Mouse (Mus musculus) CH12.LX (cell line): Measurements from ENCODE around the gene Ubash3b. TPM values are rescaled to one million over a fixed set of nuclear protein-coding genes. Genes with fewer than 3 reads are reported as not detected.
A peak's percentile ranks its signal among the peaks of the same experiment; 100 is the strongest.

Source experiments
- DNase-seq: peaks from one replicate; pipeline ENCODE4 v3.0.0-alpha.2; 2013; ENCODE audit errors: extremely low read depth
- H3K27ac ChIP-seq: 2 replicates; pipeline ENCODE4 v1.5.1; 2012; ENCODE audit warnings: low read depth, mild to moderate bottlenecking, control low read depth, moderate library complexity; ENCODE audit not compliant: insufficient read depth
- H3K27me3 ChIP-seq: replicated peaks from 2 replicates; pipeline ENCODE3; 2012; ENCODE audit warnings: inconsistent platforms
- H3K36me3 ChIP-seq, 2 experiments: replicated peaks in 1 of 2; 2 replicates each; pipeline versions ENCODE3 to v1.6.1; 2012; ENCODE audit warnings: inconsistent platforms in 1 of 2, low read length in 1 of 2, mild to moderate bottlenecking in 1 of 2, mixed read lengths in 1 of 2, moderate library complexity in 1 of 2; ENCODE audit not compliant: control insufficient read depth in 1 of 2, insufficient read depth in 1 of 2
- H3K4me1 ChIP-seq, 2 experiments: 2 replicates each; pipeline ENCODE4 v1.6.1; 2012; ENCODE audit warnings: inconsistent platforms in 1 of 2, moderate library complexity in 1 of 2; ENCODE audit not compliant: insufficient read depth in 2 of 2, control insufficient read depth in 1 of 2
- H3K4me2 ChIP-seq: 2 replicates; pipeline ENCODE4 v1.6.1; 2012; ENCODE audit warnings: low read depth, mild to moderate bottlenecking, control low read depth; ENCODE audit not compliant: poor library complexity, insufficient read depth, severe bottlenecking
- H3K4me3 ChIP-seq, 3 experiments: fragments of 150-350 bp in 1 of 3; sonication (generic) in 1 of 3; replicated peaks in 1 of 3; 2 replicates each; pipeline versions ENCODE3 to v1.5.1; 2011 to 2012; ENCODE audit warnings: low read depth in 2 of 3, low read length in 2 of 3, mild to moderate bottlenecking in 2 of 3, moderate library complexity in 2 of 3, control low read depth in 1 of 3, improper control_type of control experiment in 1 of 3, inconsistent platforms in 1 of 3, mixed read lengths in 1 of 3; ENCODE audit not compliant: poor library complexity in 1 of 3
- H3K79me2 ChIP-seq: replicated peaks from 2 replicates; pipeline ENCODE4 v1.6.1; 2012; ENCODE audit warnings: mild to moderate bottlenecking, moderate library complexity; ENCODE audit not compliant: control insufficient read depth, poor library complexity, insufficient read depth, severe bottlenecking; ENCODE audit errors: extremely low read depth
- H3K9ac ChIP-seq: 2 replicates; pipeline ENCODE4 v1.6.1; 2012; ENCODE audit warnings: low read depth, mild to moderate bottlenecking, control low read depth, moderate library complexity; ENCODE audit not compliant: insufficient read depth
- H3K9me3 ChIP-seq: replicated peaks from 2 replicates; pipeline ENCODE3; 2012; ENCODE audit warnings: low read length, inconsistent platforms, mixed read lengths
- CTCF ChIP-seq, 2 experiments: IDR thresholded peaks in 1 of 2; conservative IDR thresholded peaks in 1 of 2; 2 replicates each; pipeline ENCODE4 v1.5.1; 2011 to 2012; ENCODE audit warnings: low read depth in 2 of 2, low read length in 2 of 2, improper control_type of control experiment in 1 of 2, inconsistent platforms in 1 of 2, mild to moderate bottlenecking in 1 of 2, moderate library complexity in 1 of 2
- E2F4 ChIP-seq: IDR thresholded peaks from 2 replicates; pipeline ENCODE4 v1.6.1; 2011; ENCODE audit warnings: low read depth, low read length, improper control_type of control experiment; ENCODE audit not compliant: insufficient replicate concordance
- ELF1 ChIP-seq: IDR thresholded peaks from 2 replicates; pipeline ENCODE4 v1.6.1; 2014; ENCODE audit warnings: low read depth, mild to moderate bottlenecking, inconsistent platforms, low read length, improper control_type of control experiment
- EP300 ChIP-seq: IDR thresholded peaks from 2 replicates; pipeline ENCODE4 v1.6.1; 2011; ENCODE audit warnings: low read length, improper control_type of control experiment
- ETS1 ChIP-seq: conservative IDR thresholded peaks from 2 replicates; pipeline ENCODE4 v1.6.1; 2012; ENCODE audit warnings: low read depth, mild to moderate bottlenecking, inconsistent platforms, low read length, improper control_type of control experiment, moderate library complexity
- GABPA ChIP-seq: IDR thresholded peaks from 2 replicates; pipeline ENCODE4 v1.6.1; 2012; ENCODE audit warnings: low read depth, low read length, improper control_type of control experiment, inconsistent platforms; ENCODE audit not compliant: insufficient replicate concordance
- IRF4 ChIP-seq: IDR thresholded peaks from 2 replicates; pipeline ENCODE4 v1.6.1; 2014; ENCODE audit warnings: low read depth, mild to moderate bottlenecking, inconsistent platforms, low read length, improper control_type of control experiment
- JUND ChIP-seq: conservative IDR thresholded peaks from 2 replicates; pipeline ENCODE4 v1.6.1; 2011; ENCODE audit warnings: low read depth, low read length, improper control_type of control experiment
- MAFK ChIP-seq: IDR thresholded peaks from 2 replicates; pipeline ENCODE4 v1.6.1; 2011; ENCODE audit warnings: low read length, improper control_type of control experiment; ENCODE audit not compliant: insufficient replicate concordance
- MAX ChIP-seq: IDR thresholded peaks from 2 replicates; pipeline ENCODE4 v1.6.1; 2011; ENCODE audit warnings: low read length, improper control_type of control experiment
- MAZ ChIP-seq: IDR thresholded peaks from 2 replicates; pipeline ENCODE4 v1.6.1; 2012; ENCODE audit warnings: low read depth, mild to moderate bottlenecking, inconsistent platforms, low read length, improper control_type of control experiment, moderate library complexity
- MEF2A ChIP-seq: IDR thresholded peaks from 2 replicates; pipeline ENCODE4 v1.6.1; 2014; ENCODE audit warnings: low read depth, mild to moderate bottlenecking, inconsistent platforms, low read length, improper control_type of control experiment, borderline replicate concordance
- NELFE ChIP-seq: IDR thresholded peaks from 2 replicates; pipeline ENCODE4 v1.6.1; 2011; ENCODE audit warnings: low read depth, low read length, improper control_type of control experiment
- POLR2A ChIP-seq: IDR thresholded peaks from 2 replicates; pipeline ENCODE4 v1.6.1; 2011; ENCODE audit warnings: low read depth, mild to moderate bottlenecking, improper control_type of control experiment, low read length
- POLR2AphosphoS2 ChIP-seq: IDR thresholded peaks from 2 replicates; pipeline ENCODE4 v1.6.1; 2011; ENCODE audit warnings: low read depth, low read length, improper control_type of control experiment
- RAD21 ChIP-seq: IDR thresholded peaks from 2 replicates; pipeline ENCODE4 v1.6.1; 2011; ENCODE audit warnings: low read depth, mild to moderate bottlenecking, low read length, improper control_type of control experiment, moderate library complexity
- SIN3A ChIP-seq: IDR thresholded peaks from 2 replicates; pipeline ENCODE4 v1.6.1; 2012; ENCODE audit warnings: low read length, improper control_type of control experiment, inconsistent platforms
- SMC3 ChIP-seq: IDR thresholded peaks from 2 replicates; pipeline ENCODE4 v1.6.1; 2011; ENCODE audit warnings: low read depth, low read length, improper control_type of control experiment
- TBP ChIP-seq: conservative IDR thresholded peaks from 2 replicates; pipeline ENCODE4 v1.6.1; 2011; ENCODE audit warnings: low read depth, low read length, improper control_type of control experiment
- TCF12 ChIP-seq: IDR thresholded peaks from 2 replicates; pipeline ENCODE4 v1.6.1; 2014; ENCODE audit warnings: low read depth, mild to moderate bottlenecking, inconsistent platforms, low read length, improper control_type of control experiment
- UBTF ChIP-seq: IDR thresholded peaks from 2 replicates; pipeline ENCODE4 v1.6.1; 2012; ENCODE audit warnings: low read depth, mild to moderate bottlenecking, inconsistent platforms, low read length, improper control_type of control experiment, moderate library complexity
- ZKSCAN1 ChIP-seq: IDR thresholded peaks from 2 replicates; pipeline ENCODE4 v1.6.1; 2012; ENCODE audit warnings: low read depth, inconsistent platforms, low read length, improper control_type of control experiment, borderline replicate concordance
- ZMIZ1 ChIP-seq: IDR thresholded peaks from 2 replicates; pipeline ENCODE4 v1.6.1; 2012; ENCODE audit warnings: low read depth, mild to moderate bottlenecking, inconsistent platforms, low read length, improper control_type of control experiment
- dilution Hi-C: fragments of 300-500 bp; cut with MboI; formaldehyde crosslinking; loops from 2 replicates; pipeline ENCODE4 v1.14.3; 2020; ENCODE audit warnings: low sequenced_read_pairs; ENCODE audit not compliant: extremely low pct_unique_long_range_greater_than_20kb, extremely low pct_ligation_motif_present
- in situ Hi-C: fragments of 300-500 bp; cut with MboI; formaldehyde crosslinking; loops from 3 replicates; pipeline ENCODE4 v1.14.3; 2019; ENCODE audit warnings: low sequenced_read_pairs, low pct_ligation_motif_present, low pct_unique_long_range_greater_than_20kb, mixed read lengths
- polyA plus RNA-seq: library from polyadenylated mRNA; unstranded; fragments of >175 nt; gene quantifications from 2 replicates; pipeline ENCODE4 v1.2.1, GENCODE M21; 2012; ENCODE audit warnings: low read depth; ENCODE audit not compliant: insufficient read length
- total RNA-seq, 2 experiments: library from RNA; depleted of rRNA; stranded (reverse); fragments of 300-350 nt in 1 of 2; fragments of >200 nt in 1 of 2; gene quantifications; 2 replicates each; pipeline ENCODE4 v1.2.3; 2012 to 2014

Ubash3b gene
- total and polyA plus RNA-seq, 3 experiments, result 2.8 to 4.6 (median 4.2) TPM

- Histone ChIP-seq H3K36me3 (no peaks in the 10 kb centered on the region), H3K27me3 (no peaks in the 10 kb centered on the region), H3K4me1 (peaks cover 4 to 38% of the 10 kb centered on the region in 2 experiments; a peak in 2 of 4 replicates), H3K9ac (peak overlapping the region; percentile 62), H3K79me2 (no peaks in the 10 kb centered on the region; the same call in 1 of the 2 replicates), H3K4me2 (peak overlapping the region; percentile 39), H3K27ac (no peak overlapping the region), H3K9me3 (no peaks in the 10 kb centered on the region), H3K4me3 (peak overlapping the region; percentile 66 to 85 (median 83))
- dilution Hi-C loops (no loop called here), in situ Hi-C loops (loop anchor here (5.0 kb wide), 1 partner anchor 34 kb away; no protein-coding TSS in a partner anchor)
- TF ChIP-seq ELF1, result no peak
- no peak for TF ChIP-seq CTCF (conservative IDR thresholded peaks at IDR 0.05 in 1 of 2, IDR thresholded peaks at IDR 0.05 in 1 of 2; ENCODE audit: low read depth in 2 of 2, low read length in 2 of 2)
- no peak for TF ChIP-seq UBTF
- no peak for TF ChIP-seq NELFE
- TF ChIP-seq IRF4, result no peak
- TF ChIP-seq POLR2A, result no peak
- TF ChIP-seq TBP, result no peak
- TF ChIP-seq SIN3A, result no peak
- no peak for TF ChIP-seq EP300
- DNase-seq, result no peak
Observed at GRCm38 (mm10) chr9:41156720-41157019, 4.8 kb downstream of the Ubash3b start.

GRCm38 (mm10) chr9:41156006-41156719 lies 5.3 kb downstream of the Ubash3b start:
- Histone ChIP-seq H3K9me3 (no peaks in the 10 kb centered on the region), H3K4me1 (peaks cover 4 to 38% of the 10 kb centered on the region in 2 experiments; a peak in 2 of 4 replicates), H3K27me3 (no peaks in the 10 kb centered on the region), H3K9ac (no peak overlapping the region), H3K79me2 (no peaks in the 10 kb centered on the region; the same call in 1 of the 2 replicates), H3K4me3 (peak overlapping the region in 2 of 3 experiments; percentile 66 to 85), H3K27ac (no peak overlapping the region), H3K4me2 (peak overlapping the region; percentile 39), H3K36me3 (no peaks in the 10 kb centered on the region)
- DNase-seq, result no peak
- in situ Hi-C loops, result loop anchor here (5.0 kb wide), 1 partner anchor 34 kb away; no protein-coding TSS in a partner anchor
- dilution Hi-C loops, result no loop called here
- TF ChIP-seq MAX (no peak), GABPA (no peak)

GRCm38 (mm10) chr9:41153979-41154378 lies 7.5 kb downstream of the Ubash3b start:
- Histone ChIP-seq H3K36me3 (peaks cover 0 to 3% of the 10 kb centered on the region in 2 experiments), H3K27me3 (no peaks in the 10 kb centered on the region), H3K9me3 (no peaks in the 10 kb centered on the region), H3K27ac (no peak overlapping the region), H3K4me1 (peaks cover 4 to 53% of the 10 kb centered on the region in 2 experiments; a peak in 2 of 4 replicates), H3K79me2 (no peaks in the 10 kb centered on the region; the same call in 1 of the 2 replicates), H3K4me3 (no peak overlapping the region), H3K4me2 (no peak overlapping the region)
- DNase-seq, result no peak
- in situ Hi-C loops, result no loop called here
- no peak for TF ChIP-seq MAFK
- TF ChIP-seq JUND, result no peak
- TF ChIP-seq RAD21, result no peak
- TF ChIP-seq SMC3, result no peak
- TF ChIP-seq MEF2A, result no peak
- no peak for TF ChIP-seq TBP
- no peak for TF ChIP-seq TCF12
- TF ChIP-seq ETS1, result no peak
- TF ChIP-seq E2F4, result no peak
- no peak for TF ChIP-seq MAZ
- TF ChIP-seq CTCF (conservative IDR thresholded peaks at IDR 0.05 in 1 of 2, IDR thresholded peaks at IDR 0.05 in 1 of 2; ENCODE audit: low read depth in 2 of 2, low read length in 2 of 2), result no peak
- no peak for TF ChIP-seq POLR2AphosphoS2
- no peak for TF ChIP-seq UBTF
- no peak for TF ChIP-seq ZMIZ1
- TF ChIP-seq ZKSCAN1, result no peak
- TF ChIP-seq, all 38 proteins: peak for 0
- no peak overlapping the region for H3K9ac ChIP-seq
- dilution Hi-C loops, result no loop called here
